Mouse (Mus musculus) cerebellum, postnatal 10 days (tissue): ENCODE measurements around the gene Wnt3a.
"Not testable (repeated sequence)": the region's sequence is repeated elsewhere in the genome, so short reads cannot be mapped to it uniquely, and the experiment has no call there.

Experiments used
- DNase-seq, 2 experiments: peaks; one replicate each; pipeline ENCODE4 v3.0.0; 2021; ENCODE audit warnings: mixed read lengths in 2 of 2

Gene Wnt3a

GRCm38 (mm10) chr11:59218389-59218998, 72.1 kb downstream of the Wnt3a start:
- no peak for DNase-seq

GRCm38 (mm10) chr11:59216955-59217354, 73.6 kb downstream of the Wnt3a start:
- no peak for DNase-seq

GRCm38 (mm10) chr11:59212892-59213494, 77.6 kb downstream of the Wnt3a start:
- DNase-seq, result peak; percentile 45 to 49

GRCm38 (mm10) chr11:59212320-59212719, 78.2 kb downstream of the Wnt3a start:
- not testable (repeated sequence) for DNase-seq

GRCm38 (mm10) chr11:59211561-59211960, 79.0 kb downstream of the Wnt3a start:
- not testable (repeated sequence) for DNase-seq

- DNase-seq, result no peak
Measured at GRCm38 (mm10) chr11:59210020-59210419, 80.5 kb downstream of the Wnt3a start.

GRCm38 (mm10) chr11:59209580-59209979, 81.0 kb downstream of the Wnt3a start:
- DNase-seq, result peak in 1 of 2 experiments; percentile 55

- peak; percentile 76 to 77 for DNase-seq
Measured at GRCm38 (mm10) chr11:59209003-59209441, 81.5 kb downstream of the Wnt3a start.

- DNase-seq, result peak; percentile 97
Measured at GRCm38 (mm10) chr11:59208153-59208831, 82.3 kb downstream of the Wnt3a start, which contains the start of gene 2310033P09Rik. Gene 2310033P09Rik (plus strand): TSS chr11:59208321.

- peak; percentile 98 for DNase-seq
Measured at GRCm38 (mm10) chr11:59202081-59202995, 88.2 kb downstream of the Wnt3a start, which contains the start of gene Mrpl55. Gene Mrpl55 (plus strand): TSS chr11:59202486.

GRCm38 (mm10) chr11:59201216-59202002, 89.1 kb downstream of the Wnt3a start:
- DNase-seq, result no peak
